Mouse (Mus musculus) olfactory bulb, adult 2 months (tissue): ENCODE measurements around the gene Adam17. TPM values are rescaled to one million over a fixed set of nuclear protein-coding genes. Genes with fewer than 3 reads are reported as not detected.

Experiments used
- H3K27ac ChIP-seq: fragments of 200-500 bp; 2 replicates; pipeline ENCODE4 v1.5.1; 2012; ENCODE audit warnings: low read depth, low read length; ENCODE audit not compliant: insufficient read depth
- H3K4me1 ChIP-seq: fragments of 200-500 bp; 2 replicates; pipeline ENCODE4 v1.6.1; 2012; ENCODE audit warnings: low read length; ENCODE audit not compliant: control insufficient read depth, insufficient read depth
- H3K4me3 ChIP-seq: fragments of 200-500 bp; 2 replicates; pipeline ENCODE4 v1.5.1; 2012; ENCODE audit warnings: mild to moderate bottlenecking, low read depth, low read length, moderate library complexity; ENCODE audit not compliant: insufficient read depth
- CTCF ChIP-seq: fragments of 200-500 bp; IDR thresholded peaks from 2 replicates; pipeline ENCODE4 v1.5.1; 2012; ENCODE audit warnings: low read depth, mild to moderate bottlenecking, low read length, moderate library complexity; ENCODE audit not compliant: insufficient read depth
- POLR2A ChIP-seq: fragments of 200-500 bp; IDR thresholded peaks from 2 replicates; pipeline ENCODE4 v1.6.1; 2012; ENCODE audit warnings: mild to moderate bottlenecking, low read depth, low read length, moderate library complexity; ENCODE audit not compliant: insufficient read depth
- WGBS: fragments of 180-500 bp; shearing (Covaris S2); methylation state at CpG from one replicate; pipeline ENCODE4 v1.1.7; 2018; 5-methylcytosine and 5-hydroxymethylcytosine counted together
- polyA plus RNA-seq: library from polyadenylated mRNA; stranded (reverse); fragments of >200 nt; gene quantifications from 2 replicates; pipeline ENCODE4 v1.2.4, GENCODE M21; 2012; ENCODE audit warnings: low replicate concordance; ENCODE audit not compliant: missing spikeins, insufficient read depth, insufficient read length

The Adam17 gene
- polyA plus RNA-seq, 1 experiment, result not detected

- Histone ChIP-seq H3K4me3 (no peak overlapping the region), H3K27ac (no peak overlapping the region), H3K4me1 (no peaks in the 10 kb centered on the region)
- WGBS, result 93% methylated on average over 8 of the region's 8 CpGs
- no peak for TF ChIP-seq CTCF
Measured at GRCm38 (mm10) chr12:21301932-21302331, 71.5 kb downstream of the Adam17 start.

DNA sequence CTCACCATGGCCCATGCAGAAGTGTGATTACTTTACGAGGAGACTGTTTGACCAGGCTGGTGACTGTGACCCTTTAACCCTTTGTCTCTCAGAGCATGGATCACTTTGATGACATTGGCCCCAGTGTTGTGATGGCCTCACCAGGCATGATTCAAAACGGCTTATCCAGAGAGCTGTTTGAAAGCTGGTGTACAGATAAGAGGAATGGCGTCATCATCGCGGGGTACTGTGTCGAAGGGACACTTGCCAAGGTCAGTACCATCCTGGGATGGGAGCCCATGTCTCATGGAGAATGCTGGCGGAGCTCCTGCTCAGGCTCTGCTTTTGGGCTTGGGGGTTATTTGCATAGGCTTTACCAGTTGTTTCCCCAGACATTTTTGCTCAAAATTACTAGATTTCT is 72.1 kb downstream of the Adam17 start:
- WGBS, result 83% methylated on average over 7 of the region's 7 CpGs
- H3K4me1 ChIP-seq, result no peaks in the 10 kb centered on the region
- no peak overlapping the region for H3K27ac ChIP-seq
- TF ChIP-seq POLR2A (no peak), CTCF (no peak)
- H3K4me3 ChIP-seq, result no peak overlapping the region

- Histone ChIP-seq H3K27ac (no peak overlapping the region), H3K4me3 (no peak overlapping the region), H3K4me1 (no peaks in the 10 kb centered on the region)
- TF ChIP-seq CTCF (no peak), POLR2A (no peak)
- WGBS, result 96% methylated on average over 11 of the region's 11 CpGs
Measured at GRCm38 (mm10) chr12:21298856-21299255, 74.6 kb downstream of the Adam17 start.

DNA sequence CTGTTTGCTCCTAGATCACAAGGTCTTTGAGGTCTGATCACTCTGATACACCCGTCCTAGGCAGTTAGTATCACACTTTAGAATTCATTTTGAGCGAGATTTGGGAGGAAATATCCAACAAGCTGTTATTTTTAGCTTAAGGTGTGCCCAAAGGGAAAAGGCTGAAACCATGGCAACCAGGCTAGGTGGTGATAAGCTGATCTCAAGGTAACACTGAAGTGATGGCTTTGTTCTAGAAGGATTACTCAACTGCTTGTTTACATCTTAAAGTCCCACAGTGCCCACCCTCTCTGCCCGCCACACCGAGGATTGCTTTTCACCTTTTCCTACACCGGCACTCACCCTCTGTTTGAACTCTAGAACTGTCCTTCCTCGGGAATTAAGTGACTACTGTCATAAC is 83.8 kb downstream of the Adam17 start:
- Histone ChIP-seq H3K27ac (no peak overlapping the region), H3K4me3 (no peak overlapping the region), H3K4me1 (no peaks in the 10 kb centered on the region; the same call in 1 of the 2 replicates)
- 83% methylated on average over 6 of the region's 6 CpGs for WGBS
- no peak for TF ChIP-seq CTCF

DNA sequence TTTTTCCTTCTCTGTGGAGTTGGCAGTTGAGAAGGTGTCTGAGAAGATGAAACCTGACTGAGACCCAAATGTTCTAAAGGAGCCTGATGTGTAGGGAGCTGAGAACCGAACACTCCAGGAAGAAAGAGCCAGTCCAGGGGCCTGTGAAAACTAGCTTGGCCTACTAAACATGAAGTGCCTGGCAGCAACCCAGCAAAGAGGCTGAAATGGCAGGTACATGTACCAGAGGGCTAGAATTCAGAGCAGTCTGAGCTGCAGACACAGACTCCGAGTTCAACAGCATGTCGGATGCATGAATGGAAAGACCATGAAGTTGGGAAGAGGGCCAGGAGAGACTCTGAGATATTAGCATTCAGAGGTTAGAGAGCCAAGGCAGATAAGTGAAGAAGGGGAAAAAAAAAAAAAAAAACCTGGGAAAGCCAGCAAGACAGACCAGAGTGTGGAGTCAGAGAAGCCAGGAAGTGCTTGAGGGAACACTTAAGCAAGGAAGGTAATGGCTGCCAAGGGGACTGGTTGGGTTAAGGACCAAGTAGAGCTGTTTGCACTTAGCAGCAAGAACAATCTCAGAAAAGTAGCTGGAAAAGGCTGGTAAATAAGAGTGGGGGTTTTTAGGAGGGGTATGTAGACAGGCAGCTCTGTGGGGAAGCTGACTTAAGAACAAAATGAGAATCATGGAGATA is 84.6 kb downstream of the Adam17 start:
- TF ChIP-seq POLR2A, result no peak
- TF ChIP-seq CTCF, result no peak
- H3K4me3 ChIP-seq, result no peak overlapping the region
- 60% methylated on average over 3 of the region's 3 CpGs for WGBS

GRCm38 (mm10) chr12:21286712-21287650 is 86.5 kb downstream of the Adam17 start:
- H3K4me1 ChIP-seq, result no peaks in the 10 kb centered on the region; the same call in 1 of the 2 replicates
- peak overlapping the region; percentile 67 for H3K4me3 ChIP-seq
- TF ChIP-seq POLR2A (no peak), CTCF (no peak)
- 27% methylated on average over 18 of the region's 18 CpGs for WGBS
- H3K27ac ChIP-seq, result peak overlapping the region; percentile 57

More for the DNA sequence above, 84.6 kb downstream of the Adam17 start:
- Histone ChIP-seq H3K4me1 (no peaks in the 10 kb centered on the region; the same call in 1 of the 2 replicates), H3K27ac (no peak overlapping the region)

- under 1% methylated on average over 28 of the region's 28 CpGs for WGBS
- Histone ChIP-seq H3K4me3 (peak within 1 kb of the TSS; percentile 67), H3K4me1 (no peaks in the 10 kb centered on the region; the same call in 1 of the 2 replicates), H3K27ac (peak within 1 kb of the TSS; percentile 57)
- no peak for TF ChIP-seq CTCF
- peak; percentile 43; the same call in 1 of the 2 replicates for TF ChIP-seq POLR2A
Measured at GRCm38 (mm10) chr12:21286243-21286622, 87.2 kb downstream of the Adam17 start, which contains the start of gene Itgb1bp1. Gene Itgb1bp1 (minus strand): TSS chr12:21286284.

DNA sequence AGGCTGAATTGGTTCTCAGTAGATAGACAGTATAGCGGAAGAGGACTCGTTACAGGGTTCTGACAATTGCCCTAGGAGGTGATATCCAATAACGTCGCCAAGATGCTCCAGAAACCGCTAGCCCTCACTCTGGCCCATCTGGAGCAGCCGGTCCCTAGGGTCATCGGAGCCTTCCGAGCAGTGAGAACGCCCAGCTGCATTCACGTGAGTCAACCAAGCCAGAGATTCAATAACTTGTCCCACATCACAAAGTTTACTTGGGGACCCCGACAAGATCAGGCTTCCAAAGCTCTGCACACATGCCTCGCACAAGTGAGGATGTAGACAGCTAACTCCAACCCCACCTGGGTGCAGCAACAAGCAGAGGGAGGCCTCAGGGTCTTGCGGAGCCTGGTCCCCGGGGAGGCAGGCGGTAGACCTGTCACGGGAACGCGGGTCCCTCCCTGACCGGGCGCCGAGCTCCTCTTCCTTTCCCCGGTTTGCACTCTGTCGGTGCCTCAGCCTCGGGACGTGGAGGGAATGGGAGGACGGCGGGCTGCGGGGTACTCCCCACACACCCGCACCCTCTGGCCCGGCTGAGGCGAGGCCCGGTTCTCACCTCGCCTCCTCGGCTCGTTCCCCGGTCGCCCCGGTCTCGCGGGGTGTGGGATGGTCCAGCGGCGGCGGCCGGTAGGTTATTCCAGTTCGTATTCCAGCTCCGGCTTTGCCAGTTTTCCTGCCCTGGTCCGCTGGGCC is 87.8 kb downstream of the Adam17 start:
- Histone ChIP-seq H3K27ac (peak overlapping the region; percentile 50), H3K4me3 (peak overlapping the region; percentile 67), H3K4me1 (no peaks in the 10 kb centered on the region; the same call in 1 of the 2 replicates)
- 1% methylated on average over 47 of the region's 47 CpGs for WGBS
- TF ChIP-seq POLR2A (peak; percentile 5; the same call in 1 of the 2 replicates), CTCF (no peak)
